ENCODE assay signal across 46 mouse cellular contexts in genomic region chr15:101100996-101101395, GRCm38 (mm10). TPM values are rescaled to one million over a fixed set of nuclear protein-coding genes. Genes with fewer than 3 reads are reported as not detected.
"Had no signal": no experiment of that assay in that cellular context is flagged by ENCODE, and none has a peak within 500 bp of the region (broad histone marks: within the 10 kb centered on the region; RNA-seq: fewer than 3 reads in every experiment).

No protein-coding gene starts in this region.

- H3K4me3 ChIP-seq: left cerebral cortex, adult 2 months; limb, embryonic 10.5 days; limb, embryonic 12.5 days; limb, embryonic 13.5 days; limb, embryonic 15.5 days; liver, embryonic 12.5 days; liver, embryonic 13.5 days; liver, embryonic 15.5 days; lung, embryonic 15.5 days; megakaryocyte, embryonic 14.5 days; midbrain, embryonic 10.5 days; midbrain, embryonic 12.5 days; midbrain, embryonic 13.5 days; midbrain, embryonic 15.5 days; myocyte had no signal

- ATAC-seq: liver, embryonic 12.5 days; liver, postnatal 0 days; lung, postnatal 0 days; midbrain, embryonic 13.5 days; midbrain, embryonic 15.5 days had no signal

- DNase-seq: left cerebral cortex, postnatal 4 days; liver; liver, embryonic 13.5 days; liver, postnatal 0 days; lung, adult 18-20 months; lung, adult 2 months; lung, embryonic 14.5 days; lung, postnatal 10 days; lung, postnatal 14 days; lung, postnatal 36 days; lung, postnatal 4 days; midbrain, embryonic 14.5 days had no signal

- H3K36me3 ChIP-seq: limb, embryonic 10.5 days; limb, embryonic 12.5 days; limb, embryonic 13.5 days; limb, embryonic 15.5 days; liver, embryonic 12.5 days; liver, embryonic 13.5 days; liver, embryonic 15.5 days; lung, embryonic 15.5 days; midbrain, embryonic 10.5 days; midbrain, embryonic 12.5 days; midbrain, embryonic 13.5 days; midbrain, embryonic 15.5 days had no signal

- H3K27ac ChIP-seq: left cerebral cortex, adult 2 months; limb, embryonic 10.5 days; limb, embryonic 12.5 days; limb, embryonic 13.5 days; limb, embryonic 15.5 days; liver, embryonic 12.5 days; liver, embryonic 13.5 days; liver, embryonic 14.5 days; liver, embryonic 15.5 days; lung, embryonic 15.5 days; macrophage; midbrain, embryonic 10.5 days; midbrain, embryonic 12.5 days; midbrain, embryonic 13.5 days; midbrain, embryonic 15.5 days had no signal

- H3K9me3 ChIP-seq: limb, embryonic 10.5 days; limb, embryonic 12.5 days; limb, embryonic 13.5 days; limb, embryonic 15.5 days; liver, embryonic 12.5 days; liver, embryonic 13.5 days; liver, embryonic 15.5 days; lung, embryonic 15.5 days; midbrain, embryonic 10.5 days; midbrain, embryonic 13.5 days; midbrain, embryonic 15.5 days had no signal

- H3K4me2 ChIP-seq: limb, embryonic 12.5 days; limb, embryonic 13.5 days; limb, embryonic 15.5 days; liver, embryonic 11.5 days; liver, embryonic 12.5 days; liver, embryonic 13.5 days; liver, embryonic 15.5 days; lung, embryonic 14.5 days; lung, embryonic 15.5 days; midbrain, embryonic 12.5 days; midbrain, embryonic 13.5 days; midbrain, embryonic 15.5 days had no signal

- H3K27me3 ChIP-seq: limb, embryonic 12.5 days; limb, embryonic 13.5 days; limb, embryonic 15.5 days; midbrain, embryonic 15.5 days had no signal

- H3K9ac ChIP-seq: limb, embryonic 12.5 days; limb, embryonic 13.5 days; limb, embryonic 15.5 days; liver, embryonic 12.5 days; liver, embryonic 13.5 days; liver, embryonic 14.5 days; liver, embryonic 15.5 days; liver, postnatal 0 days; lung, embryonic 14.5 days; lung, embryonic 15.5 days; midbrain, embryonic 12.5 days; midbrain, embryonic 13.5 days; midbrain, embryonic 15.5 days had no signal

RNA-seq across cellular contexts. Expression of gene Ankrd33, which starts 14.6 kb away (rescaled TPM):
- total RNA-seq: left cerebral cortex, adult 2 months; left cerebral cortex, postnatal 10 days; left cerebral cortex, postnatal 25 days; left cerebral cortex, postnatal 4 days; liver, adult 2 months; megakaryocyte progenitor cell, adult 5-6 weeks; megakaryocyte, adult 5-6 weeks; megakaryocyte-erythroid progenitor cell, adult 5-6 weeks; midbrain, postnatal 0 days; monocyte, adult 5-6 weeks had no signal
- polyA plus RNA-seq: limb, embryonic 10.5 days; limb, embryonic 11.5 days; limb, embryonic 12.5 days; limb, embryonic 13.5 days; limb, embryonic 14.5 days; limb, embryonic 15.5 days; liver, adult 2 months; liver, embryonic 11.5 days; liver, embryonic 12.5 days; liver, embryonic 13.5 days; liver, embryonic 14.5 days; liver, embryonic 15.5 days; liver, embryonic 16.5 days; liver, postnatal 0 days; lung, embryonic 14.5 days; lung, embryonic 15.5 days; lung, embryonic 16.5 days; lung, postnatal 0 days; macrophage; midbrain, embryonic 10.5 days; midbrain, embryonic 12.5 days; midbrain, embryonic 13.5 days; midbrain, embryonic 14.5 days; midbrain, embryonic 15.5 days; midbrain, postnatal 0 days; myocyte; neural tube, embryonic 11.5 days had no signal

RNA-seq across cellular contexts. Expression of gene Fignl2, which starts 22.6 kb away (rescaled TPM):
- total RNA-seq: megakaryocyte-erythroid progenitor cell, adult 5-6 weeks had no signal

RNA-seq across cellular contexts. Expression of gene Gm47841, which starts 53.8 kb away (rescaled TPM):
- total RNA-seq: left cerebral cortex, adult 2 months; left cerebral cortex, adult 8-10 months; left cerebral cortex, postnatal 14 days; left cerebral cortex, postnatal 25 days; left cerebral cortex, postnatal 36 days; left cerebral cortex, postnatal 4 days; liver, adult 2 months; megakaryocyte progenitor cell, adult 5-6 weeks; megakaryocyte, adult 5-6 weeks; megakaryocyte-erythroid progenitor cell, adult 5-6 weeks; midbrain, postnatal 0 days; monocyte, adult 5-6 weeks had no signal
- polyA plus RNA-seq: limb, embryonic 10.5 days; limb, embryonic 11.5 days; limb, embryonic 12.5 days; limb, embryonic 13.5 days; limb, embryonic 15.5 days; liver, adult 2 months; liver, embryonic 11.5 days; liver, embryonic 12.5 days; liver, embryonic 13.5 days; liver, embryonic 14.5 days; liver, embryonic 15.5 days; liver, embryonic 16.5 days; liver, postnatal 0 days; lung, embryonic 14.5 days; lung, embryonic 16.5 days; lung, postnatal 0 days; macrophage; midbrain, embryonic 10.5 days; midbrain, embryonic 12.5 days; midbrain, embryonic 13.5 days; midbrain, embryonic 14.5 days; midbrain, embryonic 15.5 days; midbrain, postnatal 0 days; myocyte; neural tube, embryonic 11.5 days had no signal
